Mouse (Mus musculus): ENCODE measurements around the gene Prdx6b.

GRCm38 (mm10) chr2:80286397-80286796 is 5.9 kb upstream of the Prdx6b start:
- TF ChIP-seq CTCF (IDR thresholded peaks at IDR 0.05), result no peak
- TF ChIP-seq EP300 (IDR thresholded peaks at IDR 0.05), result no peak

Measured in lung, postnatal 0 days (tissue).